Mouse (Mus musculus) spleen, adult 2 months (tissue): ENCODE results near the gene Kcnd3. TPM values are rescaled to one million over a fixed set of nuclear protein-coding genes. Genes with fewer than 3 reads are reported as not detected.
A peak's percentile ranks its signal among the peaks of the same experiment; 100 is the strongest.

Experiments
- DNase-seq, 2 experiments: peaks; one replicate each; pipeline versions ENCODE4 v3.0.0 to v3.0.0-alpha.2; 2012 to 2021; ENCODE audit warnings: low spot score in 2 of 2, low read depth in 1 of 2
- H3K27ac ChIP-seq: fragments of 200-500 bp; 2 replicates; pipeline ENCODE4 v1.5.1; 2012; ENCODE audit warnings: low read length, inconsistent platforms; ENCODE audit not compliant: insufficient read depth
- H3K27me3 ChIP-seq: fragments of 200-500 bp; 2 replicates; pipeline ENCODE4 v1.6.1; 2012; ENCODE audit warnings: mild to moderate bottlenecking, moderate library complexity, low read length, inconsistent platforms; ENCODE audit not compliant: control insufficient read depth, insufficient read depth
- H3K36me3 ChIP-seq: fragments of 200-500 bp; 2 replicates; pipeline ENCODE4 v1.6.1; 2012; ENCODE audit warnings: mild to moderate bottlenecking, low read length, inconsistent platforms; ENCODE audit not compliant: control insufficient read depth, insufficient read depth
- H3K4me1 ChIP-seq: fragments of 200-500 bp; 2 replicates; pipeline ENCODE4 v1.6.1; 2011; ENCODE audit warnings: inconsistent platforms; ENCODE audit not compliant: control insufficient read depth, insufficient read depth, insufficient read length
- H3K4me3 ChIP-seq: fragments of 200-500 bp; 2 replicates; pipeline ENCODE4 v1.5.1; 2011; ENCODE audit warnings: mild to moderate bottlenecking, inconsistent platforms; ENCODE audit not compliant: insufficient read depth, insufficient read length; ENCODE audit errors: extremely low read depth
- CTCF ChIP-seq: fragments of 200-500 bp; IDR thresholded peaks from 2 replicates; pipeline ENCODE4 v1.5.1; 2011; ENCODE audit warnings: mild to moderate bottlenecking, inconsistent platforms; ENCODE audit not compliant: insufficient read depth, insufficient read length, insufficient replicate concordance; ENCODE audit errors: extremely low read depth
- POLR2A ChIP-seq: fragments of 200-500 bp; IDR thresholded peaks from 2 replicates; pipeline ENCODE4 v1.6.1; 2011; ENCODE audit warnings: low read depth, low read length, inconsistent platforms
- WGBS: fragments of 180-500 bp; shearing (Covaris S2); methylation state at CpG from one replicate; pipeline ENCODE4 v1.1.7; 2018; 5-methylcytosine and 5-hydroxymethylcytosine counted together
- polyA plus RNA-seq: library from polyadenylated mRNA; depleted of rRNA; stranded (reverse); fragments of >200 nt; gene quantifications from 2 replicates; pipeline ENCODE4 v1.2.3, GENCODE M21; 2012

Gene Kcnd3
- polyA plus RNA-seq, 1 experiment: 2.5 TPM

DNA sequence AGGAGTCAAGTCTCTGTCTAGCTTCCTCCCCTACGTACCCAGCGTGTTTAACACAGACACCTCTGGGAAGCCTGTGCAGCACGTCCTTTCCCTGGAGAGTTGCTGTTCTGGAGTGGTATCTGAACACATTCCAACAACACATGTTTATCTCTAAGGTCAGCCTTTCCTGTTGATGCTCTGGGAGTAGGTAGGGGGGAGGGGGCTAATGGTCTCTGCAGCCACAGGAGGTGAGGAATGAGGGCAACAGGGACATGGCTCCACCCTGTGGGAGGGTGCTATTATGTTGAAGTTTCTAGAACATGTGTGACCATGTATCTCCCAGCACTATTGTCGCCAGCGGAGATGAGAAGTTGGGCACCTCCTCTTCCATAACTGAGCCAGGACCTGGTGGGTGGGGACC lies 249.3 kb downstream of the Kcnd3 start:
- no peak for DNase-seq
- TF ChIP-seq POLR2A: no peak
- TF ChIP-seq CTCF: no peak
- Histone ChIP-seq H3K27me3 (no peaks in the 10 kb centered on the region), H3K36me3 (no peaks in the 10 kb centered on the region), H3K27ac (no peak overlapping the region), H3K4me3 (no peak overlapping the region), H3K4me1 (peaks cover 7% of the 10 kb centered on the region)
- WGBS: 68% methylated on average over 5 of the region's 5 CpGs

DNA sequence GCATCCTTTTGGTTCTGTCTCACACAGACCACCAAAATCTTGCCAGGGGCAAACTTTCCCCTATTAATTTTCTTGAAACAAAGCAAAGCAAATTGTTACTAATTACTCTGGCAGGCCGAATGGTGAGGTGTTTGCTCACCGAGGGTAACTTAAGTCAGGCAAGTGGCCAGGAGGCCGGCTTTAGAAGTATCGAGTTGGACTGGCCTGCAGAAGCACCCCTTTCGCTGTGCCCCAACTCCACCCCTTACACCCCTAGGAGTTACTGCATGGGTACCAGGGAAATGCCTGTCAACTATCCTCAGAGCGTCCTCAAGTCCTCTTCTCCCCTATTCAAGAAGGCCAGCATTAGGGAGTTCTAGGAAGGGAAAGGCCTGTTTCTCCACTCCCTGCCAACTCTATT lies 251.4 kb downstream of the Kcnd3 start:
- 91% methylated on average over 6 of the region's 6 CpGs for WGBS
- no peaks in the 10 kb centered on the region for H3K36me3 ChIP-seq
- no peak for DNase-seq
- no peak overlapping the region for H3K4me3 ChIP-seq
- H3K27me3 ChIP-seq: no peaks in the 10 kb centered on the region
- no peak overlapping the region for H3K27ac ChIP-seq
- H3K4me1 ChIP-seq: peaks cover 7% of the 10 kb centered on the region
- TF ChIP-seq CTCF (no peak), POLR2A (no peak)

DNA sequence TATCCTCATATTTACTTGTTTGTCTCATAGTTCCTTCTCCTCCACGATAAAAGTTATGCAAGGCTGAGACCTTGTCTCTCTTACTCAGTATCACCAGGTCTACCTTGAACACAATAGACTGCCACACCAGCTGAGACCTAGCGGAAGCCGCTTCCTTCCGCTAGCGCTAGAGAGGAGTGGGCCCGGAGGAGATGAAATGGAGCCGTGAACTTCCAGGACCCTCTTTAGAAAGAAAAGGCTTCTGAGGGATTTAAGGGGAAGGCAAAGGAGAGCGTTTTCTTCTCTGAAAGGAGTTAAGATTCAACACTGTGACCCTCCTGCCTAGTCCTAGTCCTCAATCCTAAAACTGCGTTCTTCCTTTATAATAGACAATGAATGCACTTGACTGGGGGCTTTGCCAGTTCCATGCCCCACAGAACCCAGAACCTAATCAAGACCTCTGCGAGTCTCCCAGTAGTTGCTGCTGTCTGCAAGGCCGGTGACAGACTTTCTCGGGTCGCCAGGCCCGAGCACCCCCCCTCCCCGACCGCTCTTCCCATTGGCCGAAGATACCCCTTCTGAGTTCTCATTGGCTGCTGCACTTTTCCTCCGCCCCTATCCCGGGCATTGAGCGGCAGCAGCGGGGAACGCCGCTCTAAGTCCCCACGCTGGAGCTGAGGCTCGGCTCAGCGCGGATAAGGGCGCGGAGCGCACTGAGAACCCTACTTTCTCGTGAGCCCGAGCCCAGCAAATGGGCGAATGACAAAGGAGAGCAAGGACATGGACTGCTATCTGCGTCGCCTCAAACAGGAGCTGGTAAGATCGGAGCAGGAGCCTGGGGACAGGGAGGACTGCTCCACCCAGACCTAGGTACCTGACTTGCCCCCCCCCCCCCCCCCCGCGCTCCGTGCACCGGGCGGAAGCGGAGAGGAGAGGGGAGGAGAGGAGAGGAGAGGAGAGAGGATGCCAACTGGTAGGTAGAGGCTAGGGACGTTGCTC lies 252.2 kb downstream of the Kcnd3 start, which contains the start of gene Inka2:
Gene Inka2, plus strand, starts transcription at position 569 of the 978 bp plus-strand sequence.
- H3K27ac ChIP-seq: peak within 1 kb of the TSS; percentile 54
- H3K4me1 ChIP-seq: peaks cover 7% of the 10 kb centered on the region
- DNase-seq: peak in 1 of 2 experiments; percentile 55
- 11% methylated on average over 39 of the region's 43 CpGs for WGBS
- H3K36me3 ChIP-seq: no peaks in the 10 kb centered on the region
- no peaks in the 10 kb centered on the region for H3K27me3 ChIP-seq
- peak within 1 kb of the TSS; percentile 75 for H3K4me3 ChIP-seq
- TF ChIP-seq CTCF: no peak
- no peak for TF ChIP-seq POLR2A

DNA sequence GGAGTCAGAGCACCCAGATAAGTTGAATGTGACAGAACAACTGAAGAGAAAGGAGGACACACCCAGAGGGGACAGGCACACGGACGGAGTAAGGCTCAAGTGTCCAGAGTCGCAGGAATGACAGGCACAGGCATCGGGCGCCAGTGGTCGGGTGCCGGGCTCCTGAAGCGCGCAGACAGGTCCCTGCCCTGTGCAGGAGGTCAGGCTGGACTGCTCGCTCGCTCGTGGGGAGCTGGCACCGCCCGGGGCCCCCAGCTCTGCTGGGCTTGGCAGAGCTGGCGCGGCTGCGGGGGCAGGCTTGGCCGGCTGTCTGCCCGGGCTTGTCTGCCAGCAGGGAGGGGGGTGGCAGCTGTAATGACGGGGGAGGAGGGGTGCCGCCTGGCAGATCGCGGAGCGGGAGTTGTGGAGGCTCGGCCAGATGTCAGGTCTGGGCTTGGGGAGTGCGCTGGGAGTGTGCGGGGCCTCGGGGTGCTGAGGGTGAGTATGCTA lies 253.0 kb downstream of the Kcnd3 start:
- Histone ChIP-seq H3K4me3 (peak overlapping the region; percentile 75), H3K27ac (no peak overlapping the region), H3K4me1 (peaks cover 7% of the 10 kb centered on the region), H3K27me3 (no peaks in the 10 kb centered on the region), H3K36me3 (no peaks in the 10 kb centered on the region)
- DNase-seq: peak in 1 of 2 experiments; percentile 15
- no peak for TF ChIP-seq CTCF
- TF ChIP-seq POLR2A: no peak
- WGBS: under 1% methylated on average over 28 of the region's 28 CpGs

DNA sequence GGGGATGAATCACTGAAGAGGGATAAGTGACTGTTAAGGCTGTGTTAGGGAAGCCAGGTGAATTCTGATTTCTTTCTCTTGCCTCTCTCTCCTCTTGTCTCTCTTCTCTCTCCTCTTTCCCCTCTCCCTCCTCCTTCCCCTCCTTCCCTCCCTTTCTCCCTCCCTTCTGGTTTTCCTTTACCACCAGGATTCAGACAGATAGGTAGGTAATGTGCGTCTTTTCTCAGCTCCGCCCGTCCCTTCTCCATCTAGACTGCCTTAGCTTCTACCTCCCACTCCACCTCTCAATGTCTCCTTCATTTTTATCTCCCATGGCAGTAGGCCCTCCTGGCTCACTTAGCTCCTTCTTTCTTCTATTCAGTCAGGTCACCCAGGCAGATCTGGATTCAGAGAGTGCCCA lies 253.4 kb downstream of the Kcnd3 start:
- WGBS: 58% methylated on average over 3 of the region's 3 CpGs
- Histone ChIP-seq H3K27me3 (no peaks in the 10 kb centered on the region), H3K27ac (no peak overlapping the region), H3K4me1 (peaks cover 7% of the 10 kb centered on the region), H3K36me3 (no peaks in the 10 kb centered on the region), H3K4me3 (peak overlapping the region; percentile 75; the same call in 1 of the 2 replicates)
- DNase-seq: no peak
- TF ChIP-seq POLR2A (no peak), CTCF (no peak)

DNA sequence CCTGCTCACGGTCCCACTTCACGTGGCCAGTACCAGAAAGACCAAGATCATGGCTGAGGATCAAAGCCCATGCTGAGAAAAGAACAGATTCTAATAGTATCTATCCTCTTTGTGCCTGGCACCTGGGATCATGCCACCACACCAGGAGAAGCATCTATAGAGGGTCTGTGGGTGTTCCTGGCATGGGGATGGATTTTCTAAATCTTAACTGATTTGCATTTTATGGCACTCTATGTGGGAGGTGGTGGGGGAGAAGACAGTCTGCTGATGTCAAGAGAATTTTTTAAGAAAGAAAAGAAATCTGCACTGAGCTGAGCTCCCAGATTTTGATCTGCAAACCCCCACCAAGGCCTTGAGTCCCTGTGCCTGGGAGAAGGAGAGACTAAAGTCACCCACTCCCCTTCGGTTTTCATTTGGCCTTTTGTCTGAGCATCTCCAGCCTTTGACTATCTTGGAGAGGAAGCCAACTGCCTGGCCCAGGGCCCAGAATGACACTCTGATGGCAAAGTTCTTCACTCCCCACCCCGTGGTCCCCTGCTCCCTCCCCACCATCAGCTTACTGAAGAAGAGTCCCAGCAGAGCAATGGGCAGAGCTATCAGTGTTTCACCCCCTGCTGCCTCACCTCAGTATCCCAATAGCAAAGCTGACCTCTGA lies 254.4 kb downstream of the Kcnd3 start:
- DNase-seq: no peak
- WGBS: 71% methylated on average over 4 of the region's 4 CpGs

More for the DNA sequence above, 254.4 kb downstream of the Kcnd3 start:
- H3K4me3 ChIP-seq: no peak overlapping the region
- peaks cover 7% of the 10 kb centered on the region for H3K4me1 ChIP-seq
- TF ChIP-seq POLR2A (no peak), CTCF (no peak)
- H3K27me3 ChIP-seq: no peaks in the 10 kb centered on the region
- no peak overlapping the region for H3K27ac ChIP-seq
- no peaks in the 10 kb centered on the region for H3K36me3 ChIP-seq
